Mouse (Mus musculus) limb, embryonic 14.5 days (tissue): ENCODE data around the gene Cfi. TPM values are rescaled to one million over a fixed set of nuclear protein-coding genes. Genes with fewer than 3 reads are reported as not detected.

Source experiments
- ATAC-seq: fragments of 200-750 bp; cut with Nextera tagmentation; 2 replicates; pipeline ENCODE4 v1.8.0; 2017; ENCODE audit warnings: low read depth, moderate number of reproducible peaks, moderate TSS enrichment; ENCODE audit not compliant: low FRiP score
- DNase-seq: peaks from one replicate; pipeline ENCODE4 v3.0.0-alpha.2; 2015; ENCODE audit warnings: low spot score
- H3K27ac ChIP-seq: fragments of 300-500 bp; sonication (generic); replicated peaks from 2 replicates; pipeline ENCODE4 v1.5.1; 2014; ENCODE audit warnings: low read depth, mild to moderate bottlenecking, low read length, moderate library complexity, mixed read lengths
- H3K27me3 ChIP-seq: fragments of 300-500 bp; sonication (generic); 2 replicates; pipeline ENCODE4 v1.6.1; 2014; ENCODE audit warnings: low read length, mixed read lengths; ENCODE audit not compliant: control insufficient read depth, insufficient read depth
- H3K36me3 ChIP-seq: fragments of 300-500 bp; sonication (generic); 2 replicates; pipeline ENCODE4 v1.6.1; 2014; ENCODE audit warnings: mild to moderate bottlenecking, low read length, moderate library complexity, mixed read lengths; ENCODE audit not compliant: control insufficient read depth, insufficient read depth
- H3K4me1 ChIP-seq: fragments of 300-500 bp; sonication (generic); 2 replicates; pipeline ENCODE4 v1.6.1; 2014; ENCODE audit warnings: antibody characterized with exemption, low read length, mixed read lengths; ENCODE audit not compliant: control insufficient read depth, insufficient read depth
- H3K4me2 ChIP-seq: fragments of 300-500 bp; sonication (generic); replicated peaks from 2 replicates; pipeline ENCODE4 v1.6.1; 2014; ENCODE audit warnings: low read depth, mild to moderate bottlenecking, low read length, moderate library complexity; ENCODE audit not compliant: severe bottlenecking
- H3K4me3 ChIP-seq: fragments of 300-500 bp; sonication (generic); replicated peaks from 2 replicates; pipeline ENCODE4 v1.5.1; 2014; ENCODE audit warnings: low read length
- H3K9ac ChIP-seq: fragments of 300-500 bp; sonication (generic); 2 replicates; pipeline ENCODE4 v1.6.1; 2014; ENCODE audit warnings: mild to moderate bottlenecking, low read depth, low read length, moderate library complexity; ENCODE audit not compliant: severe bottlenecking
- H3K9me3 ChIP-seq: fragments of 300-500 bp; sonication (generic); 2 replicates; pipeline ENCODE4 v1.6.1; 2016; ENCODE audit warnings: low read length; ENCODE audit not compliant: control insufficient read depth
- POLR2A ChIP-seq: fragments of 200-500 bp; IDR thresholded peaks from 2 replicates; pipeline ENCODE4 v1.8.0; 2012; ENCODE audit warnings: inconsistent platforms, mild to moderate bottlenecking, moderate library complexity, borderline replicate concordance; ENCODE audit not compliant: insufficient read depth, insufficient read length; ENCODE audit errors: extremely low read depth
- WGBS: fragments of 180-500 bp; shearing (Covaris S2); extraction: QIAGEN DNeasy Blood & Tissue Kit; methylation state at CpG from one replicate; pipeline ENCODE4 v1.1.7; 2014; 5-methylcytosine and 5-hydroxymethylcytosine counted together
- polyA plus RNA-seq, 2 experiments: library from polyadenylated mRNA; depleted of rRNA in 1 of 2; stranded (reverse) in 1 of 2; unstranded in 1 of 2; fragments of >200 nt; fragmentation: Nextera tagmentation in 1 of 2; extraction: Ambion mirVana in 1 of 2; gene quantifications; 2 replicates each; pipeline versions ENCODE4 v1.2.1 to v1.2.3; 2012 to 2014

The Cfi gene
- polyA plus RNA-seq, 2 experiments = 0.20 to 0.23 TPM

DNA sequence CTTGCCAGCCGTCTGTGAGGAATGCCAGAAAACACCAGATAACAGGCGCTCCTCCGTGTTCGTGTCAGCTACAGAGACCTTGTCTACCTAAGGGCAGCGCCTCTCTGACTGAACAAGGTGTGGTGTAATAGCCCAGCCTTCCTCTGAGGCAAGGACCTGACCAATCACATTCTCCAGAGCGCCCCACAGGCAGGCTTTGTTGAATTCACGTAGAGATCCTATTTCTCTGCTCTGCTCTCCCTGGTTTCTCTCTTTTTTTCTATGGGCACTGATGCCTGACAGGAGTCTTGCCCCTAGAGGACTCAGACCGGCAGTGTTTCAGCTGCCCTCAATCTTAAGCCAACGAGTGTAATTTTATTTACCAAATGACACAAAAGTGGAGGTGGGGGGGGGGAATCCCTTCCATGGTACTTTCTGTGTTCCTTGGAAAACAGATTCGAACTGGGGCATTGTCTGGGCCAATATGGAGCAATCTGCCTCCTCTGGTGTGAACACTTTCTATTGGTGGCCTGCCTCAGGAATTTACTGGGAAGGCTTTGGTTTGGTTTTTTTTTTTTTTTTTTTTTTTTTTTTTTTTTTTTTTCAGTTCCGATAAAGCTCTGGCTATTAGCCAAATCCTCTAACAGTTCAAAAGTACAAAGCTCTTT lies 490 bp downstream of the Cfi start:
- H3K9ac ChIP-seq = no peak overlapping the region
- DNase-seq = no peak
- no peak overlapping the region for H3K27ac ChIP-seq
- H3K4me3 ChIP-seq = no peak overlapping the region
- H3K4me1 ChIP-seq = no peaks in the 10 kb centered on the region
- H3K4me2 ChIP-seq = no peak overlapping the region; the same call in 1 of the 2 replicates
- H3K36me3 ChIP-seq = no peaks in the 10 kb centered on the region
- WGBS = 22% methylated on average over 11 of the region's 11 CpGs
- no peaks in the 10 kb centered on the region for H3K27me3 ChIP-seq
- ATAC-seq = no peak
- no peaks in the 10 kb centered on the region for H3K9me3 ChIP-seq
- no peak for TF ChIP-seq POLR2A

GRCm38 (mm10) chr3:129836965-129837364 lies 1.3 kb downstream of the Cfi start:
- Histone ChIP-seq H3K4me1 (no peaks in the 10 kb centered on the region), H3K36me3 (no peaks in the 10 kb centered on the region), H3K9ac (no peak overlapping the region), H3K9me3 (no peaks in the 10 kb centered on the region), H3K4me2 (no peak overlapping the region), H3K27me3 (no peaks in the 10 kb centered on the region), H3K27ac (no peak overlapping the region), H3K4me3 (no peak overlapping the region)
- no peak for DNase-seq
- WGBS = 72% methylated on average over 6 of the region's 6 CpGs
- no peak for ATAC-seq
- TF ChIP-seq POLR2A = no peak

GRCm38 (mm10) chr3:129838017-129838416 lies 2.3 kb downstream of the Cfi start:
- WGBS = 38% methylated on average over 6 of the region's 7 CpGs
- Histone ChIP-seq H3K27me3 (no peaks in the 10 kb centered on the region), H3K4me1 (no peaks in the 10 kb centered on the region), H3K9me3 (no peaks in the 10 kb centered on the region), H3K4me2 (no peak overlapping the region), H3K27ac (no peak overlapping the region), H3K4me3 (no peak overlapping the region), H3K9ac (no peak overlapping the region), H3K36me3 (no peaks in the 10 kb centered on the region)
- DNase-seq = no peak
- no peak for TF ChIP-seq POLR2A
- no peak for ATAC-seq

GRCm38 (mm10) chr3:129845868-129846267 lies 10.2 kb downstream of the Cfi start:
- no peaks in the 10 kb centered on the region for H3K9me3 ChIP-seq
- no peak for TF ChIP-seq POLR2A
- H3K4me3 ChIP-seq = no peak overlapping the region
- H3K27me3 ChIP-seq = no peaks in the 10 kb centered on the region
- no peak for DNase-seq
- no peaks in the 10 kb centered on the region for H3K4me1 ChIP-seq
- H3K36me3 ChIP-seq = no peaks in the 10 kb centered on the region
- H3K27ac ChIP-seq = no peak overlapping the region
- H3K9ac ChIP-seq = no peak overlapping the region
- 70% methylated on average over 2 of the region's 2 CpGs for WGBS
- ATAC-seq = no peak
- H3K4me2 ChIP-seq = no peak overlapping the region

DNA sequence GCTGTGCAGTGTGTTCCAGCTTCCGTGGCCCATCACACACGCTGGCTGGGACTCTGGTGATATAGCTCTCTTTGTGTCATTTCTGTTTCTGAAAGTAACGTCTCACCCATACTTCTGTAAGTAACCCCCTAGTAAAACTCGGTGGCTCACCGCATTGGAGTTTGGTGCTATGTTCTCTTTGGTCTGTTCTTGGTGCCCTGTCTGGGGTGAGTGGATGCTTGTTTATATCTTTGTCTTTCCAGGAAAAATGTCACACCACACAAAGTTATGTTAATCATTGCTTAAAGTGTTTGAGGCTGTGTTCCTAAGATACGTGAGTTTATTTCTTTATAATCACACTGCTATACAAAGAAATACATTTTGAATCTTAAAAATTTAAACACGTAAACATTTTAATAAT lies 11.2 kb downstream of the Cfi start:
- Histone ChIP-seq H3K4me3 (no peak overlapping the region), H3K4me2 (no peak overlapping the region), H3K9me3 (no peaks in the 10 kb centered on the region), H3K9ac (no peak overlapping the region), H3K27ac (no peak overlapping the region), H3K27me3 (no peaks in the 10 kb centered on the region), H3K36me3 (no peaks in the 10 kb centered on the region), H3K4me1 (no peaks in the 10 kb centered on the region)
- DNase-seq (no peak), ATAC-seq (no peak)
- TF ChIP-seq POLR2A = no peak
- WGBS = 83% methylated on average over 7 of the region's 7 CpGs
